8 mouse cellular contexts compared by ENCODE assay signal in genomic region chr16:32644801-32645170, GRCm38 (mm10). TPM values are rescaled to one million over a fixed set of nuclear protein-coding genes. Genes with fewer than 3 reads are reported as not detected.
DNase-seq lines count a peak whose midpoint lies in the region; ATAC-seq and TF ChIP-seq lines count a peak whose summit lies in the region.

No protein-coding gene starts in this region.

- 0 out of 2 replicates have a peak, but pooled peaks cover 4% of the 10 kb centered on the region for H3K27me3 ChIP-seq in heart, embryonic 10.5 days (ENCODE audit: insufficient read depth, poor library complexity, severe bottlenecking)
- H3K27me3 ChIP-seq in E14TG2a.4 (ENCODE audit: insufficient read depth, low read length) = no peaks in the 10 kb centered on the region
- H3K27me3 ChIP-seq in forebrain, embryonic 11.5 days (ENCODE audit: control insufficient read depth, insufficient read depth, low read length) = no peaks in the 10 kb centered on the region
- no peaks in the 10 kb centered on the region; the same call in 1 of the 2 replicates for H3K27me3 ChIP-seq in liver, embryonic 12.5 days (replicated peaks)

- H3K4me2 ChIP-seq in forebrain, embryonic 11.5 days (ENCODE audit: low read depth, low read length, severe bottlenecking) = peak overlapping the region; percentile 92
- H3K4me2 ChIP-seq in liver, embryonic 12.5 days = peak overlapping the region; percentile 100

- TF ChIP-seq CTCF in E14TG2a.4 (conservative IDR thresholded peaks at IDR 0.05; ENCODE audit: low read length) = no peak

- H3K27ac ChIP-seq in heart, embryonic 10.5 days = peak overlapping the region; percentile 92
- H3K27ac ChIP-seq in forebrain, embryonic 11.5 days (ENCODE audit: low read depth, low read length) = peak overlapping the region; percentile 76; the same call in 1 of the 2 replicates
- peak overlapping the region; percentile 87 for H3K27ac ChIP-seq in liver, embryonic 12.5 days

- no peaks in the 10 kb centered on the region for H3K36me3 ChIP-seq in heart, embryonic 10.5 days
- H3K36me3 ChIP-seq in E14TG2a.4 (ENCODE audit: insufficient read depth, low read length) = peaks cover 31% of the 10 kb centered on the region
- no peaks in the 10 kb centered on the region for H3K36me3 ChIP-seq in forebrain, embryonic 11.5 days (ENCODE audit: control insufficient read depth, insufficient read depth, low read length)
- H3K36me3 ChIP-seq in liver, embryonic 12.5 days = peaks cover 2% of the 10 kb centered on the region; the same call in 1 of the 2 replicates

- peak overlapping the region; percentile 91 for H3K9ac ChIP-seq in forebrain, embryonic 11.5 days (ENCODE audit: low read length)
- peak overlapping the region; percentile 94 for H3K9ac ChIP-seq in liver, embryonic 12.5 days

- H3K9me3 ChIP-seq in heart, embryonic 10.5 days = no peaks in the 10 kb centered on the region
- H3K9me3 ChIP-seq in E14TG2a.4 (ENCODE audit: low read length) = no peaks in the 10 kb centered on the region
- H3K9me3 ChIP-seq in forebrain, embryonic 11.5 days (ENCODE audit: control insufficient read depth, low read length) = no peaks in the 10 kb centered on the region
- H3K9me3 ChIP-seq in liver, embryonic 12.5 days (replicated peaks) = no peaks in the 10 kb centered on the region

- H3K4me1 ChIP-seq in heart, embryonic 10.5 days = peaks cover 29% of the 10 kb centered on the region
- peaks cover 68% of the 10 kb centered on the region for H3K4me1 ChIP-seq in E14TG2a.4 (replicated peaks; ENCODE audit: low read depth, low read length)
- H3K4me1 ChIP-seq in forebrain, embryonic 11.5 days (replicated peaks; ENCODE audit: control insufficient read depth, insufficient read depth, low read length) = peaks cover 14% of the 10 kb centered on the region
- H3K4me1 ChIP-seq in liver, embryonic 12.5 days = peaks cover 47% of the 10 kb centered on the region

- ATAC-seq in forebrain, embryonic 11.5 days (replicated peaks; ENCODE audit: low FRiP score) = no peak
- ATAC-seq in liver, embryonic 12.5 days = no peak

- WGBS in heart, embryonic 10.5 days = 8% methylated on average over 12 of the region's 12 CpGs
- WGBS in forebrain, embryonic 11.5 days = 16% methylated on average over 12 of the region's 12 CpGs
- WGBS in liver, embryonic 12.5 days (ENCODE audit: insufficient replicate concordance) = 14% methylated on average over 12 of the region's 12 CpGs

- H3K4me3 ChIP-seq in heart, embryonic 10.5 days = peak overlapping the region; percentile 96
- H3K4me3 ChIP-seq in E14TG2a.4 (replicated peaks; ENCODE audit: low read length) = peak overlapping the region; percentile 94
- peak overlapping the region; percentile 91 for H3K4me3 ChIP-seq in forebrain, embryonic 11.5 days (ENCODE audit: low read depth, low read length)
- peak overlapping the region; percentile 92 for H3K4me3 ChIP-seq in liver, embryonic 12.5 days

- no peak for DNase-seq in heart, embryonic 10.5 days (ENCODE audit: low spot score)
- DNase-seq in heart, postnatal 25 days (ENCODE audit: low spot score) = no peak
- no peak for DNase-seq in forebrain, embryonic 11.5 days (ENCODE audit: low spot score)
- DNase-seq in adrenal gland, adult 18-20 months (ENCODE audit: low spot score in 2 of 2) = no peak
- no peak for DNase-seq in adipocyte (ENCODE audit: low spot score)
- DNase-seq in thymus, postnatal 14 days = no peak

- intact Hi-C loops in heart, postnatal 25 days (cut with DNase I) = no loop called here

RNA-seq across cellular contexts. Expression of gene Tnk2, which starts 1.1 kb away (rescaled TPM):
- 6.5 and 9.2 TPM in 2 replicates for polyA plus RNA-seq in heart, embryonic 10.5 days (2016; fragmentation: Nextera tagmentation; extraction: Ambion mirVana)
- 10 to 100 TPM; 20.9 to 24.7 TPM for total RNA-seq in heart, postnatal 25 days (2021)
- 11.2 and 12.1 TPM in 2 replicates for polyA plus RNA-seq in forebrain, embryonic 11.5 days (2014; fragmentation: Nextera tagmentation; extraction: Ambion mirVana)
- 6.3 and 6.6 TPM in 2 replicates for polyA plus RNA-seq in liver, embryonic 12.5 days (2016; fragmentation: Nextera tagmentation; extraction: Ambion mirVana)
- 10 to 100 TPM; 29.9 to 33.1 TPM for total RNA-seq in adrenal gland, adult 18-20 months (2021)

RNA-seq across cellular contexts. Expression of gene Tfrc, which starts 36.1 kb away (rescaled TPM):
- 72.0 and 82.0 TPM in 2 replicates for polyA plus RNA-seq in heart, embryonic 10.5 days (2016; fragmentation: Nextera tagmentation; extraction: Ambion mirVana)
- total RNA-seq in heart, postnatal 25 days (2021) = 100 to 1,000 TPM; 168 to 194 TPM
- polyA plus RNA-seq in forebrain, embryonic 11.5 days (2014; fragmentation: Nextera tagmentation; extraction: Ambion mirVana) = 68.4 and 73.6 TPM in 2 replicates
- polyA plus RNA-seq in liver, embryonic 12.5 days (2016; fragmentation: Nextera tagmentation; extraction: Ambion mirVana) = 327 and 339 TPM in 2 replicates
- 10 to 100 TPM; 19.8 to 34.3 TPM for total RNA-seq in adrenal gland, adult 18-20 months (2021)
